Mouse (Mus musculus): ENCODE data around the gene Rgmb. TPM values are rescaled to one million over a fixed set of nuclear protein-coding genes. Genes with fewer than 3 reads are reported as not detected.
A peak's percentile ranks its signal among the peaks of the same experiment; 100 is the strongest.

Rgmb gene
- polyA plus RNA-seq, 1 experiment from 2014 or later, result 2.7 TPM

- Histone ChIP-seq H3K27ac (no peak overlapping the region), H3K4me2 (no peak overlapping the region), H3K9ac (no peak overlapping the region), H3K4me3 (no peak overlapping the region), H3K9me3 (replicated peaks) (no peaks in the 10 kb centered on the region), H3K36me3 (0 out of 2 replicates have a peak, but pooled peaks cover 4% of the 10 kb centered on the region), H3K4me1 (no peaks in the 10 kb centered on the region), H3K27me3 (replicated peaks) (no peaks in the 10 kb centered on the region)
- WGBS (ENCODE audit: insufficient replicate concordance), result 39% methylated on average over 4 of the region's 4 CpGs
- no peak for ATAC-seq
Measured at GRCm38 (mm10) chr17:15808015-15808414, 22.8 kb downstream of the Rgmb start.

GRCm38 (mm10) chr17:15807295-15807984, 23.4 kb downstream of the Rgmb start:
- no peak overlapping the region for H3K27ac ChIP-seq
- 67% methylated on average over 23 of the region's 23 CpGs for WGBS (ENCODE audit: insufficient replicate concordance)
- H3K4me2 ChIP-seq, result no peak overlapping the region
- H3K27me3 ChIP-seq (replicated peaks), result no peaks in the 10 kb centered on the region
- H3K9me3 ChIP-seq (replicated peaks), result no peaks in the 10 kb centered on the region
- 0 out of 2 replicates have a peak, but pooled peaks cover 4% of the 10 kb centered on the region for H3K36me3 ChIP-seq
- no peak overlapping the region for H3K4me3 ChIP-seq
- no peak for ATAC-seq
- no peak overlapping the region for H3K9ac ChIP-seq
- no peaks in the 10 kb centered on the region for H3K4me1 ChIP-seq

GRCm38 (mm10) chr17:15804008-15804812, 26.6 kb downstream of the Rgmb start:
- ATAC-seq, result no peak
- WGBS (ENCODE audit: insufficient replicate concordance), result 37% methylated on average over 15 of the region's 15 CpGs

DNA sequence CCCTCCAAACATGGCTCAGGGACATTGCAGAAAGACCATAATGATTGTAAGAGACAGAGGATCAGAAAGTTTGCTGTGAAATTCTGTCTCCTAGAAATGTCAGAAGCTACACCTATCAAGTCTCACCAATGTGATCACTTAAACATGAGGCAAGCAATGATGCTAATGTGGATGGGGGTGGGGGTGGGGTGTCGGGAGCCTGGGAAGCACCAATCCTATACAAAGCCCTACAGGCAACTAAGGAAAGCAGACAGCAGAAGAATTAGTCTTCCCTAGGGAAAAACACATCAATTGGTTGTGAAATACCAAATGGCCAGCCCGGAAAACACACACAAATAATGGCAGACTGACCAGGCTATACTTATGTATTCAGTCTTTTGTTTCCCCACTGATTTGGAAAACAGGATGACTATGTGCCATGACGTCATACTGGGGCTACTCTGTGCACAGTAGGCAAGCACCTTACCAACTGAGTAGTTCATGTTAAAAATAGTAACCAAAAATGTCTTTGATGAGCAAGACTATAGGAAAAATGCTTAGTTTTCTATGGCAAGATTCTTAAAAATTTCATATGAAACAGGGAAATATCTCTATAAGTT, 31.5 kb downstream of the Rgmb start:
- H3K36me3 ChIP-seq, result no peaks in the 10 kb centered on the region
- ATAC-seq, result no peak
- WGBS (ENCODE audit: insufficient replicate concordance), result 57% methylated on average over 3 of the region's 3 CpGs
- no peak overlapping the region for H3K27ac ChIP-seq
- H3K27me3 ChIP-seq (replicated peaks), result no peaks in the 10 kb centered on the region
- H3K9me3 ChIP-seq (replicated peaks), result no peaks in the 10 kb centered on the region
- H3K4me1 ChIP-seq, result no peaks in the 10 kb centered on the region
- H3K4me2 ChIP-seq, result no peak overlapping the region
- H3K4me3 ChIP-seq, result no peak overlapping the region
- no peak overlapping the region for H3K9ac ChIP-seq

More at GRCm38 (mm10) chr17:15804008-15804812, 26.6 kb downstream of the Rgmb start:
- Histone ChIP-seq H3K4me2 (no peak overlapping the region), H3K9me3 (replicated peaks) (no peaks in the 10 kb centered on the region), H3K9ac (no peak overlapping the region), H3K4me1 (no peaks in the 10 kb centered on the region), H3K27me3 (replicated peaks) (no peaks in the 10 kb centered on the region), H3K27ac (no peak overlapping the region), H3K4me3 (no peak overlapping the region), H3K36me3 (0 out of 2 replicates have a peak, but pooled peaks cover 4% of the 10 kb centered on the region)

- H3K4me2 ChIP-seq, result no peak overlapping the region
- no peaks in the 10 kb centered on the region for H3K9me3 ChIP-seq (replicated peaks)
- H3K4me3 ChIP-seq, result no peak overlapping the region
- H3K27ac ChIP-seq, result no peak overlapping the region
- no peaks in the 10 kb centered on the region for H3K4me1 ChIP-seq
- 69% methylated on average over 8 of the region's 8 CpGs for WGBS (ENCODE audit: insufficient replicate concordance)
- no peak overlapping the region for H3K9ac ChIP-seq
- no peak for ATAC-seq
- no peaks in the 10 kb centered on the region for H3K36me3 ChIP-seq
- no peaks in the 10 kb centered on the region for H3K27me3 ChIP-seq (replicated peaks)
Measured at GRCm38 (mm10) chr17:15790716-15791115, 40.1 kb downstream of the Rgmb start.

- Histone ChIP-seq H3K36me3 (no peaks in the 10 kb centered on the region), H3K27me3 (replicated peaks) (no peaks in the 10 kb centered on the region), H3K4me1 (no peaks in the 10 kb centered on the region), H3K9me3 (replicated peaks) (no peaks in the 10 kb centered on the region), H3K27ac (no peak overlapping the region), H3K9ac (no peak overlapping the region), H3K4me3 (no peak overlapping the region), H3K4me2 (no peak overlapping the region)
- 19% methylated on average over 3 of the region's 3 CpGs for WGBS (ENCODE audit: insufficient replicate concordance)
- ATAC-seq, result no peak
Measured at GRCm38 (mm10) chr17:15787036-15787435, 43.8 kb downstream of the Rgmb start.

GRCm38 (mm10) chr17:15777979-15778378, 52.9 kb downstream of the Rgmb start:
- ATAC-seq, result no peak
- H3K9me3 ChIP-seq (replicated peaks), result no peaks in the 10 kb centered on the region
- H3K4me1 ChIP-seq, result no peaks in the 10 kb centered on the region
- no peak overlapping the region for H3K4me2 ChIP-seq
- no peaks in the 10 kb centered on the region for H3K36me3 ChIP-seq
- H3K4me3 ChIP-seq, result no peak overlapping the region
- no peaks in the 10 kb centered on the region for H3K27me3 ChIP-seq (replicated peaks)
- 70% methylated on average over 6 of the region's 6 CpGs for WGBS (ENCODE audit: insufficient replicate concordance)
- no peak overlapping the region for H3K27ac ChIP-seq
- no peak overlapping the region for H3K9ac ChIP-seq

- WGBS (ENCODE audit: insufficient replicate concordance), result 69% methylated on average over 5 of the region's 5 CpGs
- H3K4me3 ChIP-seq, result no peak overlapping the region
- no peaks in the 10 kb centered on the region for H3K4me1 ChIP-seq
- H3K9me3 ChIP-seq (replicated peaks), result no peaks in the 10 kb centered on the region
- H3K27me3 ChIP-seq (replicated peaks), result no peaks in the 10 kb centered on the region
- H3K36me3 ChIP-seq, result peaks cover 3% of the 10 kb centered on the region
- no peak overlapping the region for H3K9ac ChIP-seq
- no peak for ATAC-seq
- no peak overlapping the region for H3K27ac ChIP-seq
- H3K4me2 ChIP-seq, result no peak overlapping the region
Measured at GRCm38 (mm10) chr17:15776349-15776748, 54.5 kb downstream of the Rgmb start.

DNA sequence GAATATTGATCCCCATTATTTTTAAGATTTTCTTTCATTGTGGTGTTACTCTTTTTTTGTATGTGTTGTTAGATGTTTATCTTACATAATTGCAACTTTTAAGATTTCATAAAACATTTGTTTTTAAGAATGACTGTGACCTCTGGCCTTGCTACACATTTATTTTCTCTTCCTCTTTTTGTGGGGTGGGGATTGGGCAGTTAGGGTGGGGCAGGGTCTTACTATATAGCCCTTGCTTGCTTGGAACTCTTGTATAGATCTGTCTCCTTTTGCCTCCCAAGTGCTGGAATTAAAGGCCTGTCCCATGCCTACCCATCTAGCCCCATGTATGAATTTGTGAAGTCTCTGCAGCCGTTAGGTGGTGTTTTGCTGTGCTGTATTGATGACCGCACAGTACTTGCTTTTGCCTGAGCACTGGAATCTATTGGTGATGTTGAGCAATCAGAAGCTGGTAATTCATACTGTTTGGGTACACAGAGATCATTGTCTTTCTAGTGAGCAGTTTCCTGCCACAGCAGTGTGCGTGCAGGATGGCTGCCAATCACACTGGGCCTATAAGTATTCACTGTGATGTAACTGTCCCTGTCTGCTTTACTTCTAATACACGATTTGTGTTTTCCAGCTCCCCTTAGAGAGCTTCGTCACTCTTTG, 56.1 kb downstream of the Rgmb start:
- Histone ChIP-seq H3K9me3 (replicated peaks) (no peaks in the 10 kb centered on the region), H3K4me2 (no peak overlapping the region), H3K36me3 (peaks cover 20% of the 10 kb centered on the region), H3K27ac (no peak overlapping the region), H3K4me1 (no peaks in the 10 kb centered on the region), H3K27me3 (replicated peaks) (no peaks in the 10 kb centered on the region), H3K4me3 (no peak overlapping the region), H3K9ac (no peak overlapping the region)
- WGBS (ENCODE audit: insufficient replicate concordance), result 68% methylated on average over 5 of the region's 5 CpGs
- ATAC-seq, result 0 out of 2 replicates have a peak, but pooled peaks have one; percentile 13

GRCm38 (mm10) chr17:15773956-15774355, 56.9 kb downstream of the Rgmb start:
- H3K9ac ChIP-seq, result no peak overlapping the region
- no peak overlapping the region for H3K4me2 ChIP-seq
- H3K9me3 ChIP-seq (replicated peaks), result no peaks in the 10 kb centered on the region
- H3K36me3 ChIP-seq, result peaks cover 27% of the 10 kb centered on the region
- H3K4me1 ChIP-seq, result no peaks in the 10 kb centered on the region
- 72% methylated on average over 6 of the region's 6 CpGs for WGBS (ENCODE audit: insufficient replicate concordance)
- no peaks in the 10 kb centered on the region for H3K27me3 ChIP-seq (replicated peaks)
- no peak overlapping the region for H3K4me3 ChIP-seq
- H3K27ac ChIP-seq, result no peak overlapping the region
- ATAC-seq, result no peak

GRCm38 (mm10) chr17:15769081-15769724, 61.6 kb downstream of the Rgmb start:
- Histone ChIP-seq H3K27ac (no peak overlapping the region), H3K9ac (no peak overlapping the region), H3K36me3 (peaks cover 68% of the 10 kb centered on the region), H3K4me2 (no peak overlapping the region), H3K4me3 (no peak overlapping the region), H3K27me3 (replicated peaks) (no peaks in the 10 kb centered on the region), H3K9me3 (replicated peaks) (no peaks in the 10 kb centered on the region), H3K4me1 (no peaks in the 10 kb centered on the region)
- 86% methylated on average over 7 of the region's 7 CpGs for WGBS (ENCODE audit: insufficient replicate concordance)
- no peak for ATAC-seq

Data from liver, embryonic 12.5 days (tissue).